ENCODE assay signal across 10 mouse cellular contexts in the genomic region with DNA sequence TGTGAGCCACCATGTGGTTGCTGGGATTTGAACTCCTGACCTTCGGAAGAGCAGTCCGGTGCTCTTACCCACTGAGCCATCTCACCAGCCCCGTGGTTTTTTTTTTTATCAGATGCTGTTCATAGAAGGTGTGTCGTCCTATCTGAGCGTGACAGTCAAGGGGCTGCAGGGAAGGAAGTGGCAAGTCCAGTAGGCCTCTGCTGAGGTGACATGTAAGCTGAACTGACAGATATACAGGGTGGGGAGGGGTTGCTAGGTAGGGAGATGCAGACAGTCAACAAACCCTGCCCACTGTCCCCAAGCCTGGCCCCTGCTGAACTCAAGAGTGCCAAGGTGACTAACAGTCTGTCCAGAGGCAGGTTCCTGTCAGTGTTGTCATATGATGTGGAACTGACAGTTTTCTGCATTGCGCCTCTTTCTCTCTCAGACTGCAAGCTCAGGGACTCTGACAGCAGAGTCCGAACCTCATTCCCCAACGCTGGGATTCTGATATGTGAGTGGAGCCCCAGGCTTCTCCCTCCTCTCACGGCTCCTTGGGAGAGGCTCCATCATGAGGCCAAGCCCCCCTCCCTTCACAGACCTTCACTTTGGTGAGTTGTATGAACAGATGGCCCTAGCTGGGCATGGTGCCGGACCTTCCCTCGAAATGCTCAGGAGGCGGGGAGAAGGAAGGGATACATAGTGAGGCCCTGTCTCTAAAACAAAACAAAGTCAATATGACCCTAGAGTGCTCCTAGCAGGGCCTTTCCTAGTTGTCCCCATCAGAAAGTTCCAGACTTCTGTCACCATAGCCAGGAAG. TPM values are rescaled to one million over a fixed set of nuclear protein-coding genes. Genes with fewer than 3 reads are reported as not detected.
DNase-seq lines count a peak whose midpoint lies in the region; ATAC-seq and TF ChIP-seq lines count a peak whose summit lies in the region.
"Had no signal": no experiment of that assay in that cellular context is flagged by ENCODE, and none has a peak within 500 bp of the region (broad histone marks: within the 10 kb centered on the region; RNA-seq: fewer than 3 reads in every experiment).

No protein-coding gene starts in this region.

- 54% methylated on average over 12 of the region's 12 CpGs for WGBS in lung, postnatal 0 days
- 29% methylated on average over 12 of the region's 12 CpGs for WGBS in cerebellum, adult 2 months
- 61% methylated on average over 12 of the region's 12 CpGs for WGBS in intestine, embryonic 14.5 days
- WGBS in stomach, embryonic 15.5 days: 52% methylated on average over 12 of the region's 12 CpGs

- no peaks in the 10 kb centered on the region for H3K27me3 ChIP-seq in lung, postnatal 0 days (replicated peaks; ENCODE audit: insufficient read depth, low read length)
- no peaks in the 10 kb centered on the region for H3K27me3 ChIP-seq in cerebellum, adult 2 months (ENCODE audit: control insufficient read depth, insufficient read depth, low read length)
- H3K27me3 ChIP-seq in intestine, embryonic 14.5 days (replicated peaks; ENCODE audit: control insufficient read depth, insufficient read depth, low read length): no peaks in the 10 kb centered on the region
- H3K27me3 ChIP-seq in stomach, embryonic 15.5 days (replicated peaks): no peaks in the 10 kb centered on the region
- H3K27me3 ChIP-seq: hindbrain, embryonic 15.5 days had no signal

- ATAC-seq in lung, postnatal 0 days: peak; percentile 62; the same call in 1 of the 2 replicates
- peak; percentile 51; the same call in 1 of the 2 replicates for ATAC-seq in intestine, embryonic 14.5 days (replicated peaks; ENCODE audit: low FRiP score, low TSS enrichment, low read depth)
- ATAC-seq in stomach, embryonic 15.5 days (ENCODE audit: insufficient read depth, low FRiP score, low read depth): peak; percentile 78; the same call in 1 of the 2 replicates

- no peak overlapping the region for H3K4me2 ChIP-seq in lung, postnatal 0 days (replicated peaks; ENCODE audit: low read depth, low read length)
- no peak overlapping the region for H3K4me2 ChIP-seq in intestine, embryonic 14.5 days (ENCODE audit: low read length)
- H3K4me2 ChIP-seq in stomach, embryonic 15.5 days: no peak overlapping the region
- H3K4me2 ChIP-seq: hindbrain, embryonic 15.5 days had no signal

- H3K27ac ChIP-seq in lung, postnatal 0 days (ENCODE audit: low read length): no peak overlapping the region
- H3K27ac ChIP-seq in cerebellum, adult 2 months (ENCODE audit: insufficient read depth, low read length): no peak overlapping the region
- H3K27ac ChIP-seq in intestine, embryonic 14.5 days (ENCODE audit: low read depth): no peak overlapping the region
- H3K27ac ChIP-seq in stomach, embryonic 15.5 days: no peak overlapping the region
- H3K27ac ChIP-seq: hindbrain, embryonic 15.5 days had no signal

- no peak for TF ChIP-seq POLR2A in cerebellum, adult 2 months (IDR thresholded peaks at IDR 0.05; ENCODE audit: borderline replicate concordance, insufficient read depth, low read length)

- no peak overlapping the region for H3K4me3 ChIP-seq in lung, postnatal 0 days (ENCODE audit: low read depth, low read length)
- no peak overlapping the region for H3K4me3 ChIP-seq in cerebellum, adult 2 months (replicated peaks; ENCODE audit: insufficient read depth, low read depth, low read length)
- no peak overlapping the region for H3K4me3 ChIP-seq in intestine, embryonic 14.5 days (ENCODE audit: low read depth, low read length)
- no peak overlapping the region for H3K4me3 ChIP-seq in stomach, embryonic 15.5 days (replicated peaks)
- H3K4me3 ChIP-seq: hindbrain, embryonic 15.5 days; myocyte had no signal

- no peaks in the 10 kb centered on the region for H3K4me1 ChIP-seq in lung, postnatal 0 days (ENCODE audit: insufficient read depth, low read depth, low read length)
- H3K4me1 ChIP-seq in cerebellum, adult 2 months (ENCODE audit: control insufficient read depth, insufficient read depth, low read length): peaks cover 26% of the 10 kb centered on the region
- peaks cover 12% of the 10 kb centered on the region; the same call in 1 of the 2 replicates for H3K4me1 ChIP-seq in intestine, embryonic 14.5 days (replicated peaks; ENCODE audit: control insufficient read depth, insufficient read depth, low read length)
- peaks cover 25% of the 10 kb centered on the region for H3K4me1 ChIP-seq in stomach, embryonic 15.5 days

- TF ChIP-seq CTCF in lung, postnatal 0 days (IDR thresholded peaks at IDR 0.05): no peak
- TF ChIP-seq CTCF in cerebellum, adult 2 months (IDR thresholded peaks at IDR 0.05; ENCODE audit: borderline replicate concordance, insufficient read depth, low read depth, low read length): no peak

- DNase-seq in lung, postnatal 0 days (ENCODE audit: low spot score): no peak
- no peak for DNase-seq in lung, postnatal 14 days
- DNase-seq in cerebellum, adult 2 months: peak; percentile 78 to 86
- no peak for DNase-seq in intestine, embryonic 14.5 days (ENCODE audit: low spot score)
- no peak for DNase-seq in thymus, adult 18-20 months
- DNase-seq in ovary, adult 18-20 months (ENCODE audit: low spot score): no peak

- no peaks in the 10 kb centered on the region for H3K36me3 ChIP-seq in lung, postnatal 0 days (ENCODE audit: insufficient read depth, low read length)
- H3K36me3 ChIP-seq in intestine, embryonic 14.5 days (ENCODE audit: control insufficient read depth, insufficient read depth, low read length): no peaks in the 10 kb centered on the region
- H3K36me3 ChIP-seq in stomach, embryonic 15.5 days: no peaks in the 10 kb centered on the region
- H3K36me3 ChIP-seq: hindbrain, embryonic 15.5 days had no signal

- no peaks in the 10 kb centered on the region for H3K9me3 ChIP-seq in lung, postnatal 0 days (ENCODE audit: low read length)
- H3K9me3 ChIP-seq in intestine, embryonic 14.5 days (ENCODE audit: control insufficient read depth, low read length): no peaks in the 10 kb centered on the region
- H3K9me3 ChIP-seq in stomach, embryonic 15.5 days: no peaks in the 10 kb centered on the region
- H3K9me3 ChIP-seq: hindbrain, embryonic 15.5 days had no signal

- TF ChIP-seq EP300 in lung, postnatal 0 days (IDR thresholded peaks at IDR 0.05): no peak

- no peak overlapping the region for H3K9ac ChIP-seq in lung, postnatal 0 days (replicated peaks; ENCODE audit: low read depth)
- H3K9ac ChIP-seq in intestine, embryonic 14.5 days (ENCODE audit: low read length): no peak overlapping the region
- H3K9ac ChIP-seq in stomach, embryonic 15.5 days: no peak overlapping the region
- H3K9ac ChIP-seq: hindbrain, embryonic 15.5 days had no signal

RNA-seq across cellular contexts. Expression of gene 4930404H24Rik, which starts 38.4 kb away (rescaled TPM):
- not detected in 2 replicates for polyA plus RNA-seq in lung, postnatal 0 days (2015; fragmentation: Nextera tagmentation; extraction: Ambion mirVana)
- not detected in 2 replicates for polyA plus RNA-seq in cerebellum, adult 2 months (2012; rRNA removed)
- polyA plus RNA-seq in intestine, embryonic 14.5 days (2014; fragmentation: Nextera tagmentation; extraction: Ambion mirVana): not detected in 2 replicates
- polyA plus RNA-seq in stomach, embryonic 15.5 days (2015; fragmentation: Nextera tagmentation; extraction: Ambion mirVana): not detected in 2 replicates
- polyA plus RNA-seq: hindbrain, embryonic 15.5 days; myocyte; small intestine, adult 2 months had no signal

Comparison
In these comparisons a context has a peak if more than half of its experiments do, and no peak if none do; other contexts are left out.
1. DNase-seq: peak in cerebellum, adult 2 months (2 of 2); none in lung, postnatal 0 days (single experiment), lung, postnatal 14 days (single experiment), intestine, embryonic 14.5 days (single experiment), thymus, adult 18-20 months (0 of 2) and ovary, adult 18-20 months (single experiment).
2. Peak in every context shown above with its lines, with median percentiles within 50 percentile points of each other: ATAC-seq.